Mouse (Mus musculus) bone marrow, adult 2 months (tissue): ENCODE results near the gene Mx1.

ENCODE experiments used
- CTCF ChIP-seq: fragments of 200-500 bp; IDR thresholded peaks from 2 replicates; pipeline ENCODE4 v1.5.1; 2011; ENCODE audit warnings: low read length, control low read depth; ENCODE audit not compliant: control insufficient read depth, insufficient read depth
- POLR2A ChIP-seq: fragments of 200-500 bp; IDR thresholded peaks from 2 replicates; pipeline ENCODE4 v1.6.1; 2011; ENCODE audit warnings: low read depth, mild to moderate bottlenecking, control low read depth, low read length, borderline replicate concordance; ENCODE audit not compliant: control insufficient read depth

DNA sequence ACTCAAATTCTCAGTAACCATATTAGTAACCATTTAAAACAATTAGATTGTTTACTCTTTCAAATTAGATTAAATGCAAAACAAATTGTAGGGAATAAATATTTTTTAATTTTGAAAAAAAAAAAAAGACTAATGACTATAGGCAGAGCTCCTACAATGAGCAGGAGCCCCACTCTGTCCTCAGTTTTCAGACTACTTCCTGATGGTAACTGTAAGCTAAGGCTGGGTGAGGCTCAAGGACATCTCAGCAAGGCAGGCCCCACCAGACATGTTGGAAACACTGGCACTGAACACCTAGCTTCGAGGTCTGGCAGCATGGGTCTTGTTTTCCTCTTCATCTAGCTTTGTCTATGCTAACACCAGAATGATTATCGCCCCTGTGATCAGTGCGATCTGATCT, 35.4 kb upstream of the Mx1 start:
- no peak for TF ChIP-seq CTCF
- no peak for TF ChIP-seq POLR2A
